Mouse (Mus musculus): ENCODE results near the gene Eif5a.

- no peak for TF ChIP-seq CTCF (IDR thresholded peaks at IDR 0.05; ENCODE audit: low read depth)
- no peak for TF ChIP-seq EP300 (IDR thresholded peaks at IDR 0.05; ENCODE audit: low read depth)
Observed at GRCm38 (mm10) chr11:69970775-69971174, 49.0 kb upstream of the Eif5a start.

Measured in heart, postnatal 0 days (tissue).